Mouse (Mus musculus) forebrain, embryonic 13.5 days (tissue): ENCODE results near the gene Tbc1d8. TPM values are rescaled to one million over a fixed set of nuclear protein-coding genes. Genes with fewer than 3 reads are reported as not detected.

Source experiments
- ATAC-seq: fragments of 200-750 bp; cut with Nextera tagmentation; 2 replicates; pipeline ENCODE4 v1.8.0; 2017
- H3K27ac ChIP-seq: fragments of 300-500 bp; sonication (generic); 2 replicates; pipeline ENCODE4 v1.5.1; 2015; ENCODE audit warnings: inconsistent platforms, mild to moderate bottlenecking, moderate library complexity
- H3K27me3 ChIP-seq: fragments of 300-500 bp; sonication (generic); 2 replicates; pipeline ENCODE4 v1.6.1; 2015; ENCODE audit warnings: mild to moderate bottlenecking, inconsistent platforms
- H3K36me3 ChIP-seq: fragments of 300-500 bp; sonication (generic); 2 replicates; pipeline ENCODE4 v1.6.1; 2015; ENCODE audit warnings: mild to moderate bottlenecking, inconsistent platforms; ENCODE audit not compliant: poor library complexity, severe bottlenecking
- H3K4me1 ChIP-seq: fragments of 300-500 bp; sonication (generic); 2 replicates; pipeline ENCODE4 v1.6.1; 2015; ENCODE audit warnings: inconsistent platforms
- H3K4me2 ChIP-seq: fragments of 300-500 bp; sonication (generic); 2 replicates; pipeline ENCODE4 v1.6.1; 2015; ENCODE audit warnings: inconsistent platforms, mild to moderate bottlenecking, moderate library complexity
- H3K4me3 ChIP-seq: fragments of 300-500 bp; sonication (generic); 2 replicates; pipeline ENCODE4 v1.5.1; 2015; ENCODE audit warnings: mild to moderate bottlenecking, inconsistent platforms
- H3K9ac ChIP-seq: fragments of 300-500 bp; sonication (generic); 2 replicates; pipeline ENCODE4 v1.6.1; 2015; ENCODE audit warnings: mild to moderate bottlenecking, inconsistent platforms
- H3K9me3 ChIP-seq: fragments of 300-500 bp; sonication (generic); replicated peaks from 2 replicates; pipeline ENCODE4 v1.6.1; 2016; ENCODE audit warnings: inconsistent platforms
- WGBS: fragments of 180-500 bp; shearing (Covaris S2); methylation state at CpG from one replicate; pipeline ENCODE4 v1.1.7; 2015; 5-methylcytosine and 5-hydroxymethylcytosine counted together
- polyA plus RNA-seq: library from polyadenylated mRNA; unstranded; fragments of >200 nt; fragmentation: Nextera tagmentation; extraction: Ambion mirVana; gene quantifications from 2 replicates; pipeline ENCODE4 v1.2.1, GENCODE M21; 2015

Gene Tbc1d8
- polyA plus RNA-seq, 1 experiment from 2014 or later = 6.9 TPM

DNA sequence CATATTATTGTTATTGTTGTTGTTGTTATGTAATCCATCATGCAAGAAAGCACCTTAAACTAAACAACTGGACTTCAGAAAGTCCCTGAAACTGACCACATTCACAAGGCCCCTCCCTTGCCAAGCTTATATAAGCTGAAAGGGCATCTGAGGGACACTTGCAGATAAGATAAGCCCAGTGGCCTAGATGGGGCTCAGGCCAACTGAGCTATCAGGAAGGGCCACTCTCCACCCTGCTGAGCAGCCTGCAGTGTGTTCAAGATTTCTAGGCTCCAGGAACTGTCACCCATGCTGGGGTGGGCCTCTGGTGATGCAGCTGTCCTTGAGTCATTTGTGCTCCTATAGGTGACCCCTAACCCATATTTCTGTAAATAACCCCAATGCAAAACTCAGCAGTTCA is 39.9 kb downstream of the Tbc1d8 start:
- Histone ChIP-seq H3K36me3 (no peaks in the 10 kb centered on the region), H3K27me3 (no peaks in the 10 kb centered on the region), H3K9ac (no peak overlapping the region), H3K4me3 (no peak overlapping the region), H3K4me1 (peaks cover 12% of the 10 kb centered on the region), H3K4me2 (no peak overlapping the region), H3K27ac (no peak overlapping the region), H3K9me3 (no peaks in the 10 kb centered on the region)
- no peak for ATAC-seq

DNA sequence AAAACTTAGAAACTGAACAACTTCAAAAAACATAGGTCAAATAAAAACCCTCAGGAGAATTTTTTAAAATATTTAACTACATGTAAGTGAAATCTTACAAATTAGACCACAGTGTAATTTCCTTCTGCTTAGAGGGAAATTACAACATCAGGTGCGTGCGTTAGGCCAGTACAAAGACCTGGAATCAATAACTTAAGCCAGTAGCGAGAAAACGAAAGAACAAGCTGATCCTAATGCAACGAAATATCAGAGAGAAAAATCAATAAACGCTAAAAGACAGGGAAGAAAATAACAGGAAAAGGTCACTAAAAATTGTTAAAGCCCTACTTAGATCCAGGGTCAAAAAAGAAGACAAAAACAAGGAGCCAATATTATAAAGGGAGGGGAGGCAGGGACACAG is 44.3 kb downstream of the Tbc1d8 start:
- 85% methylated on average over 6 of the region's 6 CpGs for WGBS
- no peaks in the 10 kb centered on the region for H3K27me3 ChIP-seq
- ATAC-seq = no peak
- no peak overlapping the region for H3K27ac ChIP-seq
- H3K9ac ChIP-seq = no peak overlapping the region
- no peak overlapping the region for H3K4me3 ChIP-seq
- no peaks in the 10 kb centered on the region for H3K9me3 ChIP-seq
- no peaks in the 10 kb centered on the region for H3K4me1 ChIP-seq
- H3K4me2 ChIP-seq = no peak overlapping the region
- no peaks in the 10 kb centered on the region for H3K36me3 ChIP-seq

GRCm38 (mm10) chr1:39430020-39430419 is 48.5 kb downstream of the Tbc1d8 start:
- H3K27me3 ChIP-seq = no peaks in the 10 kb centered on the region
- ATAC-seq = no peak
- no peak overlapping the region for H3K27ac ChIP-seq
- no peaks in the 10 kb centered on the region for H3K36me3 ChIP-seq
- WGBS = 78% methylated on average over 9 of the region's 9 CpGs
- H3K4me1 ChIP-seq = no peaks in the 10 kb centered on the region
- no peaks in the 10 kb centered on the region; the same call in 1 of the 2 replicates for H3K9me3 ChIP-seq
- H3K9ac ChIP-seq = no peak overlapping the region
- no peak overlapping the region for H3K4me2 ChIP-seq
- no peak overlapping the region for H3K4me3 ChIP-seq

- H3K9ac ChIP-seq = no peak overlapping the region
- H3K4me1 ChIP-seq = no peaks in the 10 kb centered on the region
- H3K27me3 ChIP-seq = no peaks in the 10 kb centered on the region
- ATAC-seq = no peak
- no peaks in the 10 kb centered on the region; the same call in 1 of the 2 replicates for H3K9me3 ChIP-seq
- no peak overlapping the region for H3K4me3 ChIP-seq
- no peak overlapping the region for H3K27ac ChIP-seq
- H3K4me2 ChIP-seq = no peak overlapping the region
- no peaks in the 10 kb centered on the region for H3K36me3 ChIP-seq
- 96% methylated on average over 5 of the region's 5 CpGs for WGBS
Observed at GRCm38 (mm10) chr1:39429015-39429414, 49.5 kb downstream of the Tbc1d8 start.

DNA sequence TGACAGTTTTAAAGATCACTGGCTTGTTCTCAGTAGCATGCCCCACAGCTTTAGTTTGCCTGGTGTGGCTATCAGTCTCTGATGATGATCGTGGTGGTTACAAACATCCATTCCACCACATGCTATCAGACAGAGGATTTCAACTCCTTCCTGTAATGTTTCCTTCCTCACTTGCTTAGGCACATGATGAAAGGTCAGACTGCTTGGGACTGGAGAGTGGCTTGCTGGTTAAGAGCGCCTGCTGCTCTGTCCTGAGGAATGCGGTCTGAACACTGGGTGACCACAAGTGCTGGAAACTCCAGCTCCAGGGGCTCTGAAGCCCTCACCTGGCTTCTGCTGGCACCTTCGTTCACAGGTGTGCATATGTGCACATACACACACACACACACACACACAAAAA is 50.3 kb downstream of the Tbc1d8 start:
- H3K9me3 ChIP-seq = no peaks in the 10 kb centered on the region; the same call in 1 of the 2 replicates
- H3K9ac ChIP-seq = no peak overlapping the region
- ATAC-seq = no peak
- no peak overlapping the region for H3K4me2 ChIP-seq
- H3K4me1 ChIP-seq = no peaks in the 10 kb centered on the region
- H3K4me3 ChIP-seq = no peak overlapping the region
- 93% methylated on average over 4 of the region's 4 CpGs for WGBS
- H3K27me3 ChIP-seq = no peaks in the 10 kb centered on the region
- H3K27ac ChIP-seq = no peak overlapping the region
- no peaks in the 10 kb centered on the region for H3K36me3 ChIP-seq

- WGBS = 91% methylated on average over 9 of the region's 9 CpGs
- H3K36me3 ChIP-seq = no peaks in the 10 kb centered on the region
Observed at GRCm38 (mm10) chr1:39425497-39425896, 53.1 kb downstream of the Tbc1d8 start.

GRCm38 (mm10) chr1:39420987-39421386 is 57.6 kb downstream of the Tbc1d8 start:
- no peak overlapping the region for H3K27ac ChIP-seq
- H3K4me3 ChIP-seq = no peak overlapping the region
- WGBS = 93% methylated on average over 6 of the region's 6 CpGs
- H3K9ac ChIP-seq = no peak overlapping the region
- no peaks in the 10 kb centered on the region for H3K36me3 ChIP-seq
- no peak overlapping the region for H3K4me2 ChIP-seq
- no peaks in the 10 kb centered on the region for H3K9me3 ChIP-seq
- H3K27me3 ChIP-seq = no peaks in the 10 kb centered on the region
- no peak for ATAC-seq
- peaks cover 6% of the 10 kb centered on the region for H3K4me1 ChIP-seq

More at GRCm38 (mm10) chr1:39425497-39425896, 53.1 kb downstream of the Tbc1d8 start:
- no peaks in the 10 kb centered on the region for H3K27me3 ChIP-seq
- no peak overlapping the region for H3K9ac ChIP-seq
- no peak overlapping the region for H3K4me3 ChIP-seq
- no peak for ATAC-seq
- no peak overlapping the region for H3K27ac ChIP-seq
- no peaks in the 10 kb centered on the region; the same call in 1 of the 2 replicates for H3K9me3 ChIP-seq
- no peak overlapping the region for H3K4me2 ChIP-seq
- H3K4me1 ChIP-seq = no peaks in the 10 kb centered on the region

DNA sequence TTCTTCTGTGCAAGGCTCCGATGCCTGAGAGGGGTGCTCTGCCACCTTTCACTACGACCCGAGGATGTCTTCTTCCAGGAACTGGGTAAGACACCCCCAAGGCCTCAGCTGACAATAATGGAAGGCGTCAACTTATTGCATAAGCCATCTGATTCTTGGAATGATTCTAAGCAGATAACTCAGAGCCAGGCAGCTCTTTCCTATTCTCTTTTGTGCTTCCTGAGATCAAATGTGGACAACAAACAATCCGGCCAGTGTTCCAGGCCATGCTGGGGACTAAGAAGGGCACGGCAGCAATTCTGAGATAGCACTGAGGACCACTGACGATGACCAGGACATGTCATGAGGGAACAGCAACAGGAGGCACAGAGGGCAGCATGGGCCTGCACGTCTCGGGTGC is 59.7 kb downstream of the Tbc1d8 start:
- Histone ChIP-seq H3K9me3 (no peaks in the 10 kb centered on the region), H3K4me3 (no peak overlapping the region), H3K4me1 (peaks cover 6% of the 10 kb centered on the region), H3K36me3 (0 out of 2 replicates have a peak, but pooled peaks cover 3% of the 10 kb centered on the region), H3K27ac (no peak overlapping the region), H3K9ac (no peak overlapping the region), H3K27me3 (no peaks in the 10 kb centered on the region), H3K4me2 (no peak overlapping the region)
- 89% methylated on average over 9 of the region's 9 CpGs for WGBS
- no peak for ATAC-seq

- H3K9me3 ChIP-seq = no peaks in the 10 kb centered on the region
- no peak overlapping the region for H3K4me3 ChIP-seq
- ATAC-seq = no peak
- no peak overlapping the region for H3K9ac ChIP-seq
- no peaks in the 10 kb centered on the region for H3K27me3 ChIP-seq
- H3K4me2 ChIP-seq = no peak overlapping the region
- 0 out of 2 replicates have a peak, but pooled peaks cover 3% of the 10 kb centered on the region for H3K36me3 ChIP-seq
- WGBS = 34% methylated on average over 12 of the region's 12 CpGs
- H3K4me1 ChIP-seq = peaks cover 6% of the 10 kb centered on the region
- H3K27ac ChIP-seq = no peak overlapping the region
Observed at GRCm38 (mm10) chr1:39417817-39418216, 60.7 kb downstream of the Tbc1d8 start.

- no peak overlapping the region for H3K4me3 ChIP-seq
- 85% methylated on average over 19 of the region's 19 CpGs for WGBS
- no peak overlapping the region for H3K27ac ChIP-seq
- ATAC-seq = no peak
- no peaks in the 10 kb centered on the region for H3K27me3 ChIP-seq
- no peak overlapping the region for H3K9ac ChIP-seq
- H3K36me3 ChIP-seq = 0 out of 2 replicates have a peak, but pooled peaks cover 3% of the 10 kb centered on the region
- H3K4me2 ChIP-seq = no peak overlapping the region
- H3K4me1 ChIP-seq = no peaks in the 10 kb centered on the region
- no peaks in the 10 kb centered on the region for H3K9me3 ChIP-seq
Observed at GRCm38 (mm10) chr1:39410085-39410821, 68.3 kb downstream of the Tbc1d8 start.

DNA sequence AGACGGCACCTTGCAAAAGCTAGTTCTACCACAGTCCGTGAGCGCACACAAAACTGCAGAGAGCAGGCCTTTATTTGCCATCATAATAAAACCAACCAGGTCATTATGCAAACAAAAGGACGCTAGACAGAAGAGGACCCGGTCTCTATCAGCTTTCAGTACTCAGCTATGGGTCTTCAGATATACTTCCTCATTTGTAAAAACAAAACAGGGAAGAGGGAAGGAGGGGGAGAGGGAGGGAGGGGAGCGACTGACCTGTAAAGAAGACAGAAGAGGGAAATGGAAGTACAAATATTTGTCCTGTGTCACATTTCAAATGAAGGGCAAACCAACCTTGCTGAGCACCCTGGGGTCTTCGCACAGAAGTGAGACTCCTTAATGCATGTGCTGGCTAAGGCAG is 69.9 kb downstream of the Tbc1d8 start:
- no peak overlapping the region for H3K27ac ChIP-seq
- H3K27me3 ChIP-seq = no peaks in the 10 kb centered on the region
- no peak for ATAC-seq
- H3K4me2 ChIP-seq = no peak overlapping the region
- no peaks in the 10 kb centered on the region for H3K4me1 ChIP-seq
- no peak overlapping the region for H3K9ac ChIP-seq
- H3K36me3 ChIP-seq = no peaks in the 10 kb centered on the region
- H3K9me3 ChIP-seq = no peaks in the 10 kb centered on the region
- H3K4me3 ChIP-seq = no peak overlapping the region
- 68% methylated on average over 7 of the region's 7 CpGs for WGBS

DNA sequence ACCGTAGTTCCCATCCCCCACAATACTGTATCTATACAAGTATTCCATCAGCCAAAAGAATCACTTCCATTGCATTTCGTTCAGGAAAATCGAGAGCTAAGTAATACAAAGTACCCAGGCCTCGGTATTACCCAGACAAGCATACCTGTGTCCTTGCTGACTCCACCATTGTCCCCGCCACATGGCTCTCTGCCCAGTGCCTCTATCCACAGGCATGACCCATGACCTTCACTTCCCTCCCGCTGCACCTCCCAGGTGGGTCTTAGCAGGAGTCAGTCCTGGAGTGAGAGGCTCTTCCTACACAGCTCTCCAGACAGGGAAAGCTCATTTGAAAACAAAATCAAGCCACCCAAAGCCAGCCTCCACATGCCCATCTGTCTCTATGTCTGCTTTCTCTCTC is 70.4 kb downstream of the Tbc1d8 start:
- no peak for ATAC-seq
- H3K4me2 ChIP-seq = no peak overlapping the region
- no peak overlapping the region for H3K9ac ChIP-seq
- WGBS = 91% methylated on average over 6 of the region's 6 CpGs
- H3K4me1 ChIP-seq = no peaks in the 10 kb centered on the region
- no peaks in the 10 kb centered on the region for H3K36me3 ChIP-seq
- H3K4me3 ChIP-seq = no peak overlapping the region
- H3K27ac ChIP-seq = no peak overlapping the region
- H3K27me3 ChIP-seq = no peaks in the 10 kb centered on the region
- no peaks in the 10 kb centered on the region for H3K9me3 ChIP-seq

- H3K4me3 ChIP-seq = no peak overlapping the region
- no peak overlapping the region for H3K4me2 ChIP-seq
- H3K4me1 ChIP-seq = no peaks in the 10 kb centered on the region
- H3K36me3 ChIP-seq = 0 out of 2 replicates have a peak, but pooled peaks cover 4% of the 10 kb centered on the region
- ATAC-seq = no peak
- no peaks in the 10 kb centered on the region for H3K27me3 ChIP-seq
- no peak overlapping the region for H3K27ac ChIP-seq
- WGBS = 83% methylated on average over 4 of the region's 4 CpGs
- H3K9me3 ChIP-seq = no peaks in the 10 kb centered on the region
- H3K9ac ChIP-seq = no peak overlapping the region
Observed at GRCm38 (mm10) chr1:39407108-39407507, 71.4 kb downstream of the Tbc1d8 start.
